9 mouse cellular contexts compared by ENCODE assay signal in the genomic region with DNA sequence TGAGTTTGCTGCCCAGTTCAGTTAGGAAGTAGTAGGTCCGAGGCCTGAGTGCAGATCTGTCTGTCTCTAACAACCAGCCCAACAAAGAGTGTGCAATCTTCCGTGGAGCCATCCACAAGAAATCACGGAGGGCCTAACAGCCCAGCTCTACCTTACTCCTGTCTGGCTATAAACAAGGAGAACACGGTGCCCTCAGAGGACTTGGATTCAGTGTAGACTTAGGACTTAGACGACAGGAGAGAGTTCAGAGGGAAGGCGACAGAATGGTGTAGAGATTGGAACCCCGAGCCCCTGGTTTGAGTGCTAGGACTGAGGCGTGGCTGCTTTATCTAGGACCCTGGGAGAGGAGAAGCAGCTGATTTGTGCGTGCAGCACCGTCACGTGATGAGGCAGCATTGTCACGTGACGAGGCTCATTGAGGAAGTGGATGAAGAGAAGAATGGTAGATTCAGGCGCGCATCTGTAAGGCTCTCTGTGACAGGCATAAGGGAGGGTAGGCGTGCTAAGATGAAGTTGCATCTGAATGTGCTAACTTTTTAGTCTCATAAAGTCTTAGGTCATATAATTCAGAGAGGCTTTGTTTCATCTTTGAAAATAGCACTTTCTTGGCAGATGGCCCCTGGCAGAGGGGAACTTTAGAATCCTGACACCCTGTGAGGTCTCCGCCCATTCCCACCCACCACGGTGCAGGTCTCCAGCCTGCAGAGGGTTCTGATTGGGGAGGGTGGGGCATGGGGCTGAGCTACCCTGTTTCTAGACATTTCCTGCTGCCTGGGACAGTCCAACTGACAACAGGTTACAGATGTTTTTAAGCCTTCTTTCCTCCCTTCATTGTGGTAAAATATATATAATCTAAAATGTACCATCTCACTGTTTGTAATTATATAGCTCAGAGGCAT. TPM values are rescaled to one million over a fixed set of nuclear protein-coding genes. Genes with fewer than 3 reads are reported as not detected.
DNase-seq lines count a peak whose midpoint lies in the region; ATAC-seq and TF ChIP-seq lines count a peak whose summit lies in the region.
"Had no signal": no experiment of that assay in that cellular context is flagged by ENCODE, and none has a peak within 500 bp of the region (broad histone marks: within the 10 kb centered on the region; RNA-seq: fewer than 3 reads in every experiment).

No protein-coding gene starts in this region.

- no peak overlapping the region for H3K9ac ChIP-seq in heart, embryonic 13.5 days
- H3K9ac ChIP-seq in ES-E14 (ENCODE audit: insufficient read depth, low read depth, low read length, poor library complexity, severe bottlenecking): peak overlapping the region; percentile 59
- no peak overlapping the region for H3K9ac ChIP-seq in intestine, embryonic 15.5 days

- no peak for ATAC-seq in heart, embryonic 13.5 days (ENCODE audit: extremely low read depth, insufficient number of reproducible peaks, low FRiP score, low TSS enrichment)
- peak; percentile 44 for ATAC-seq in intestine, embryonic 15.5 days

- no peaks in the 10 kb centered on the region for H3K9me3 ChIP-seq in heart, embryonic 13.5 days
- H3K9me3 ChIP-seq in ES-E14 (ENCODE audit: control insufficient read depth, insufficient read depth, low read depth, low read length): no peaks in the 10 kb centered on the region
- H3K9me3 ChIP-seq in intestine, embryonic 15.5 days: no peaks in the 10 kb centered on the region

- peaks cover under 1% of the 10 kb centered on the region; the same call in 1 of the 2 replicates for H3K36me3 ChIP-seq in heart, embryonic 13.5 days
- H3K36me3 ChIP-seq in ES-E14 (ENCODE audit: control insufficient read depth, insufficient read depth, low read length, poor library complexity, severe bottlenecking): no peaks in the 10 kb centered on the region
- no peaks in the 10 kb centered on the region for H3K36me3 ChIP-seq in intestine, embryonic 15.5 days
- no peaks in the 10 kb centered on the region for H3K36me3 ChIP-seq in small intestine, adult 2 months (ENCODE audit: control insufficient read depth, insufficient read depth, low read length)

- no peak for TF ChIP-seq CTCF in small intestine, adult 2 months (IDR thresholded peaks at IDR 0.05; ENCODE audit: extremely low read depth, insufficient read length, insufficient replicate concordance, low read depth, low read length)
- TF ChIP-seq CTCF in cerebellum, adult 2 months (IDR thresholded peaks at IDR 0.05; ENCODE audit: borderline replicate concordance, insufficient read depth, low read depth, low read length): no peak

- in situ Hi-C loops in ES-E14 (cut with MboI; ENCODE audit: low sequenced_read_pairs in 2 of 2, unreplicated experiment in 2 of 2): no loop called here

- H3K27ac ChIP-seq in heart, embryonic 13.5 days (replicated peaks): no peak overlapping the region
- H3K27ac ChIP-seq in ES-E14 (ENCODE audit: insufficient read depth, low read depth, low read length, poor library complexity, severe bottlenecking): peak overlapping the region; percentile 43
- peak overlapping the region; percentile 41; the same call in 1 of the 2 replicates for H3K27ac ChIP-seq in intestine, embryonic 15.5 days
- peak overlapping the region; percentile 84 for H3K27ac ChIP-seq in small intestine, adult 2 months (ENCODE audit: insufficient read depth, low read depth, low read length)
- no peak overlapping the region for H3K27ac ChIP-seq in cerebellum, adult 2 months (ENCODE audit: insufficient read depth, low read length)
- H3K27ac ChIP-seq: heart, adult 2 months had no signal

- no peaks in the 10 kb centered on the region for H3K27me3 ChIP-seq in heart, embryonic 13.5 days (replicated peaks)
- no peaks in the 10 kb centered on the region for H3K27me3 ChIP-seq in intestine, embryonic 15.5 days (replicated peaks)
- no peaks in the 10 kb centered on the region for H3K27me3 ChIP-seq in small intestine, adult 2 months (ENCODE audit: control insufficient read depth, insufficient read depth, low read length)
- H3K27me3 ChIP-seq in cerebellum, adult 2 months (ENCODE audit: control insufficient read depth, insufficient read depth, low read length): no peaks in the 10 kb centered on the region

- WGBS in heart, embryonic 13.5 days: 66% methylated on average over 18 of the region's 18 CpGs
- 55% methylated on average over 18 of the region's 18 CpGs for WGBS in intestine, embryonic 15.5 days
- 24% methylated on average over 18 of the region's 18 CpGs for WGBS in small intestine, adult 2 months
- 75% methylated on average over 18 of the region's 18 CpGs for WGBS in cerebellum, adult 2 months

- no peak overlapping the region for H3K4me3 ChIP-seq in heart, embryonic 13.5 days
- peak overlapping the region; percentile 15 to 51 for H3K4me3 ChIP-seq in ES-E14 (ENCODE audit: insufficient read depth in 1 of 2, low read depth in 1 of 2, low read length in 2 of 2, poor library complexity in 1 of 2, severe bottlenecking in 1 of 2)
- H3K4me3 ChIP-seq in intestine, embryonic 15.5 days (replicated peaks): no peak overlapping the region
- peak overlapping the region; percentile 38; the same call in 1 of the 2 replicates for H3K4me3 ChIP-seq in small intestine, adult 2 months (ENCODE audit: low read depth, low read length)
- no peak overlapping the region for H3K4me3 ChIP-seq in cerebellum, adult 2 months (replicated peaks; ENCODE audit: insufficient read depth, low read depth, low read length)
- H3K4me3 ChIP-seq: heart, adult 2 months had no signal

- peaks cover 29% of the 10 kb centered on the region for H3K4me1 ChIP-seq in heart, embryonic 13.5 days
- peaks cover 3 to 7% of the 10 kb centered on the region in 2 experiments; a peak in 2 of 4 replicates for H3K4me1 ChIP-seq in ES-E14 (ENCODE audit: control insufficient read depth in 2 of 2, insufficient read depth in 2 of 2, low read length in 2 of 2, poor library complexity in 1 of 2)
- H3K4me1 ChIP-seq in intestine, embryonic 15.5 days (replicated peaks): peaks cover 25% of the 10 kb centered on the region; the same call in 1 of the 2 replicates
- peaks cover 20% of the 10 kb centered on the region for H3K4me1 ChIP-seq in small intestine, adult 2 months (ENCODE audit: control insufficient read depth, insufficient read depth, insufficient read length, low read length)
- H3K4me1 ChIP-seq in cerebellum, adult 2 months (ENCODE audit: control insufficient read depth, insufficient read depth, low read length): no peaks in the 10 kb centered on the region

- intact Hi-C loops in left cerebral cortex, postnatal 14 days (cut with DNase I): no loop called here

- no peak for TF ChIP-seq POLR2A in small intestine, adult 2 months (IDR thresholded peaks at IDR 0.05; ENCODE audit: low read depth, low read length)
- TF ChIP-seq POLR2A in cerebellum, adult 2 months (IDR thresholded peaks at IDR 0.05; ENCODE audit: borderline replicate concordance, insufficient read depth, low read length): no peak

- H3K4me2 ChIP-seq in heart, embryonic 13.5 days: 0 out of 2 replicates have a peak overlapping the region, but pooled peaks have one; percentile 9
- H3K4me2 ChIP-seq in intestine, embryonic 15.5 days (replicated peaks): no peak overlapping the region

- no peak for DNase-seq in heart, postnatal 4 days
- peak; percentile 71 for DNase-seq in ES-E14 (ENCODE audit: low read depth, low spot score)
- no peak for DNase-seq in left cerebral cortex, postnatal 14 days (ENCODE audit: low spot score in 2 of 2)
- no peak for DNase-seq in cerebellum, adult 2 months
- no peak for DNase-seq in layer of hippocampus, adult 9-10 months (ENCODE audit: low spot score)
- DNase-seq: heart, adult 2 months had no signal

TF ChIP-seq in ES-E14, 5 proteins besides CTCF, POLR2A, EP300 and RAD21:
- TF ChIP-seq HCFC1 (IDR thresholded peaks at IDR 0.05; ENCODE audit: borderline replicate concordance, insufficient read depth, low read length) (peak; percentile 60; the same call in 1 of the 2 replicates), MAFK (IDR thresholded peaks at IDR 0.05; ENCODE audit: insufficient read depth, low read depth, low read length) (no peak)

RNA-seq across cellular contexts. Expression of gene Ano6, which starts 59.1 kb away (rescaled TPM):
- polyA plus RNA-seq in heart, embryonic 13.5 days (2015; fragmentation: Nextera tagmentation; extraction: Ambion mirVana): 28.8 and 31.0 TPM in 2 replicates
- 10 to 100 TPM; 43.2 to 46.6 TPM for total RNA-seq in heart, postnatal 4 days (2021)
- total RNA-seq in ES-E14 (2012; rRNA removed): 48.6 and 51.0 TPM in 2 replicates
- 50.4 and 53.8 TPM in 2 replicates for polyA plus RNA-seq in intestine, embryonic 15.5 days (2015; fragmentation: Nextera tagmentation; extraction: Ambion mirVana)
- polyA plus RNA-seq in small intestine, adult 2 months (2012; rRNA removed): 15.1 and 172 TPM in 2 replicates
- total RNA-seq in left cerebral cortex, postnatal 14 days (2021): 10 to 100 TPM; 16.9 to 22.0 TPM
- polyA plus RNA-seq in cerebellum, adult 2 months (2012; rRNA removed): 14.2 and 14.8 TPM in 2 replicates

Comparison
In these comparisons a context has a peak if more than half of its experiments do, and no peak if none do; other contexts are left out.
1. H3K27ac ChIP-seq: peak in ES-E14 (single experiment), intestine, embryonic 15.5 days (single experiment) and small intestine, adult 2 months (single experiment); none in heart, embryonic 13.5 days (single experiment) and cerebellum, adult 2 months (single experiment).
2. H3K4me3 ChIP-seq: peak in ES-E14 (2 of 2) and small intestine, adult 2 months (single experiment); none in heart, embryonic 13.5 days (single experiment), intestine, embryonic 15.5 days (single experiment) and cerebellum, adult 2 months (single experiment).